Mouse (Mus musculus): Measurements from ENCODE around the gene Gm20721. TPM values are rescaled to one million over a fixed set of nuclear protein-coding genes. Genes with fewer than 3 reads are reported as not detected.
A peak's percentile ranks its signal among the peaks of the same experiment; 100 is the strongest.

The Gm20721 gene
- polyA plus RNA-seq, 1 experiment: 0.40 TPM

DNA sequence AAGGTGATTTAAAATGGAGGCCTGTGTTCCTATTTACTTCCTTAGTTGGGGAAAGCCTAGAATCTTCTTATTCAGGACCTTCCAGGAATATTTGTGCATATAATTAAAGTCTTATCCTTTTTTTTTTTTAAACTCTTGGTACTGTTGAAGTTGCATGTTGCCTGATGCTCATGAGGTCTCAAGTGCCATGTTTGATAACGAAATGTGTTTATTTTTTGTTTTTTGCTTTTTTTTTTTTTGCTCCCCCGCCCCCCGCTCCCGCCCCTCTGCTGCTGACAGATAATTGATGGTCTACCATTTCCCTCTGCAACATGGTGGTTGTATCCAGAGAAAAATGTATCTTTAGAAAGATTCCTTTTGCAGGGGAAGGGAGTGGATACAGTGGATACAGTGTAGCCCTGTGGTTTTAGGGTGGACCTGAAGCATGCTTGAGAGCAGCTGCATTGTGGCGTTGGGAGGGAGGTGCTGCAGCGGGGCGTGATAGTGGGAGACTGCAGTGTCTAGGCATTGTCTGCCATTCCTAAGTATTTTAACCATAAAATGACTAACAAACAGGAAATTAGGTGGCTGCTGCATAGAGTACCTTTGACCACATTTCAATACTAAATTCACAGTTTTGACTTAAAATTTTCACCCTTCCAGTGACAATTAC, 13.1 kb downstream of the Gm20721 start:
- no peak overlapping the region for H3K27ac ChIP-seq (ENCODE audit: insufficient read depth, low read length)
- peaks cover 3% of the 10 kb centered on the region for H3K27me3 ChIP-seq (ENCODE audit: control insufficient read depth, insufficient read depth, low read length, poor library complexity, severe bottlenecking)
- H3K4me3 ChIP-seq (ENCODE audit: low read depth, low read length): no peak overlapping the region
- H3K9me3 ChIP-seq (replicated peaks; ENCODE audit: control insufficient read depth, insufficient read depth, low read length, poor library complexity, severe bottlenecking): peaks cover 4% of the 10 kb centered on the region; the same call in 1 of the 2 replicates
- H3K4me1 ChIP-seq (ENCODE audit: control insufficient read depth, insufficient read depth, low read length): peaks cover 1% of the 10 kb centered on the region
- no peak overlapping the region for H3K9ac ChIP-seq (ENCODE audit: low read depth, poor library complexity, severe bottlenecking)
- 0 out of 2 replicates have a peak, but pooled peaks cover 3% of the 10 kb centered on the region for H3K36me3 ChIP-seq (ENCODE audit: control insufficient read depth, insufficient read depth, low read length, poor library complexity, severe bottlenecking)
- TF ChIP-seq EP300 (IDR thresholded peaks at IDR 0.05; ENCODE audit: insufficient read depth, low read depth, low read length) (no peak), CTCF (IDR thresholded peaks at IDR 0.05; ENCODE audit: low read depth, low read length) (no peak), POLR2A (IDR thresholded peaks at IDR 0.05; ENCODE audit: insufficient read depth, low read length) (no peak)

DNA sequence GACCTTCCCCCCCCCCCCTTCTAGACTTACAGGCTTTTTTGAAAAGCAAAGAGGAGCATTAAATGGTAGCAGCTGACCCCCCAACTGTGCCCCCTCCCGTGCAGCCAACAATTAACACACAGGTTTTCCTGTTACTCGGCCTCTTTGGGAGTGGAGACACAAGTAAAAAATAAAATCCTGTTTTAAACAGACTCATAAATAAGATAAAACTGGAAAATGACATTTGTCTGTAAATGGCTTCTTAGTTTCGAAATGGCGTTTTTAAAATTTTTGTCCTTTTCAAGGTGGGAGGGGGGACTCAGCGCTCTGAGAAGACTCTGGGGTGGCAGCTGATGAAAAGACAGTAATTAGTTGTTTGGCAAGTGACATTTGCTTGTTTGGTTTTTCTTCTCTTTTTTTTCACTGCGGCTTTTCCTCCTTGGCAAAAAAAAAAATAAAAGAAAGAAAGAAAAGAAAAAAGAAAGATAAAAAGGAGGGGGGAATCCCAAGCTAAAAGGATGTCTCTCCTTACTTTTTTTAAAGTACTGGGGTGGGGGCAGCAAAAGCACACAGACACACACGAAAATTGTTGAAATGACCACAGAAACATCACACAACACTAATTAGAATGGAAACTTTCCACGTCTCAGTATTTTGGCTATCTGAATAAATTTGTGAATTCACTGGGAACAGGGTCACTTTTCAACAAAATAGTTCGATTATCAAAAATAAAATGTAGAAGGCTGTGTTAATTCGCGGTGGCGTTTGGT, 15.1 kb downstream of the Gm20721 start:
- TF ChIP-seq POLR2A (IDR thresholded peaks at IDR 0.05; ENCODE audit: insufficient read depth, low read length) (no peak), CTCF (IDR thresholded peaks at IDR 0.05; ENCODE audit: low read depth, low read length) (no peak), EP300 (IDR thresholded peaks at IDR 0.05; ENCODE audit: insufficient read depth, low read depth, low read length) (no peak)
- Histone ChIP-seq H3K27me3 (ENCODE audit: control insufficient read depth, insufficient read depth, low read length, poor library complexity, severe bottlenecking) (peaks cover 12% of the 10 kb centered on the region), H3K4me1 (ENCODE audit: control insufficient read depth, insufficient read depth, low read length) (peaks cover 1% of the 10 kb centered on the region), H3K9ac (ENCODE audit: low read depth, poor library complexity, severe bottlenecking) (peak overlapping the region; percentile 99), H3K9me3 (replicated peaks; ENCODE audit: control insufficient read depth, insufficient read depth, low read length, poor library complexity, severe bottlenecking) (no peaks in the 10 kb centered on the region), H3K27ac (ENCODE audit: insufficient read depth, low read length) (no peak overlapping the region), H3K36me3 (ENCODE audit: control insufficient read depth, insufficient read depth, low read length, poor library complexity, severe bottlenecking) (no peaks in the 10 kb centered on the region), H3K4me3 (ENCODE audit: low read depth, low read length) (peak overlapping the region; percentile 100)

DNA sequence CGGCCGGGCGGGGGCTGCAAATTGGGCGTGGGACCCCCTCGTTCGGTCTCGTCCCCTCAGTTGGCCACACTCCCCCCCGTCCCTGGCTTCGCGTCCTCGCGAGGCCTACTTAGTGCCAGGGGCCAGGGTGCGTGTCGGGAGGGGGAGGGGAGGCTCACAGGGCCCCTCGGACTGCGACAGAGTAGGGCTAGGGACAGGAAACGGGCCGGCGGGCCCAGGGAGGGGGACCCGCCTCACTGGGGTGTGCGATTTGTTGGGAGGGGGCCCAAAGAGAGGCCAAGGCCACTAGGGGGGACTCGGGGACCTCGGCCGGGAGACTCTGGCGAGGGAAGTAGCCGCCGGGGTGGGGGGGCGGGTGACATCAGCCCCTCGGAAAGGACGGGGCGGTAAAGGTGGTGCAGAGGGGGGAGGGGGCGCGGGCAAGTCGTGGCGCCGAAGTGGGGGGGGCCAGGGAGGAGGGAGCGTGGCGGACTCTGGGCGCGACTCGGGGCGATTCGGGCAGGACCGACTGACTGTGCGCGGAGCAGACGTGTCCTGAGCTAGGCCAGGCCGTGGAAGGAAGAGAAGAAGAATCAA, 15.8 kb downstream of the Gm20721 start:
- Histone ChIP-seq H3K9me3 (replicated peaks; ENCODE audit: control insufficient read depth, insufficient read depth, low read length, poor library complexity, severe bottlenecking) (no peaks in the 10 kb centered on the region), H3K27ac (ENCODE audit: insufficient read depth, low read length) (no peak overlapping the region), H3K4me1 (ENCODE audit: control insufficient read depth, insufficient read depth, low read length) (peaks cover 1% of the 10 kb centered on the region), H3K9ac (ENCODE audit: low read depth, poor library complexity, severe bottlenecking) (peak overlapping the region; percentile 99), H3K36me3 (ENCODE audit: control insufficient read depth, insufficient read depth, low read length, poor library complexity, severe bottlenecking) (no peaks in the 10 kb centered on the region), H3K27me3 (ENCODE audit: control insufficient read depth, insufficient read depth, low read length, poor library complexity, severe bottlenecking) (peaks cover 13% of the 10 kb centered on the region), H3K4me3 (ENCODE audit: low read depth, low read length) (peak overlapping the region; percentile 100)
- TF ChIP-seq CTCF (IDR thresholded peaks at IDR 0.05; ENCODE audit: low read depth, low read length) (no peak), EP300 (IDR thresholded peaks at IDR 0.05; ENCODE audit: insufficient read depth, low read depth, low read length) (no peak), POLR2A (IDR thresholded peaks at IDR 0.05; ENCODE audit: insufficient read depth, low read length) (no peak)

DNA sequence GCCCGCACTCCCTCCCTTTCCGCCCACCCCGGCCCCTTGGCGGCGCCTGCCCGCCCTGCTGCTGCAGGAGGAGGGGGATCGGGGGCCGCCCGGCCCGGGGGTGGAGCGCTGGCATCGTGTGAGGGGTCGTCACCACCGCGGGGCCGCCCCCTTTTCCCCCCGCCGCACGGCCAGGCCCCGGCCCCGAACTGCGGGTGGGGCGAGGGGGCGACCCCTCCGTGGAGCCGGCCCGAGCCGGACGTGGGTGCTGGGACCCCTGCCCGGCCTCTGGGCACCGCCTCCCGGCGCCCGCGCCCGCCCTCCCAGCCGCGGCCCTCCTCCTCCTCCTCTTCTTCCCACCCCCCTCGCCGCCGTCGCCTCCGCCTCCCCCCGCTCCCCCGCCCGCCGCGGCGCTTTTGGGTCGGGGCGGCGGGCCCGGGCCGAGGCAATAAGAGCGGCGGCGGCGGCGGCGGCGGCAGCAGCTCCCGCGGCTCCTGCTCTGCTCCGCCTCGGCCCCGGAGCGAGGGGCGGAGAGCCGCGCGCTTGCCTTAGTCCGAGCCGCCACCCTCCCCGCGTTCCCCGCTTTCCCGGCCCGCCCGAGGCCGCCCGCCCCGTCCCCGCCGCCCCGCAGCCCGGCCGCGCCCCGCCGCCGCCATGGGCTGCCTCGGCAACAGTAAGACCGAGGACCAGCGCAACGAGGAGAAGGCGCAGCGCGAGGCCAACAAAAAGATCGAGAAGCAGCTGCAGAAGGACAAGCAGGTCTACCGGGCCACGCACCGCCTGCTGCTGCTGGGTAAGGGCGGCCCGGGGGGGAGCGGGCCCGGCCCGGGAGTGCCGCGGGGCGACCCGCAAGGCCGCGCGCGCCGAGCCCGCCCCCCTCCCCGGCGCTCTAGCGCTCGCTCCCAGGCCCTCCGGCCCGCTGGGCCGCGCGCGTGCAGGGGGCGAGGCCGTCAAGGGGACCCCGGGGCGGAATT, 16.6 kb downstream of the Gm20721 start:
- H3K27ac ChIP-seq (ENCODE audit: insufficient read depth, low read length): no peak overlapping the region
- H3K9ac ChIP-seq (ENCODE audit: low read depth, poor library complexity, severe bottlenecking): peak overlapping the region; percentile 99
- H3K27me3 ChIP-seq (ENCODE audit: control insufficient read depth, insufficient read depth, low read length, poor library complexity, severe bottlenecking): peaks cover 13% of the 10 kb centered on the region
- peak overlapping the region; percentile 100 for H3K4me3 ChIP-seq (ENCODE audit: low read depth, low read length)
- H3K36me3 ChIP-seq (ENCODE audit: control insufficient read depth, insufficient read depth, low read length, poor library complexity, severe bottlenecking): no peaks in the 10 kb centered on the region
- no peaks in the 10 kb centered on the region for H3K9me3 ChIP-seq (replicated peaks; ENCODE audit: control insufficient read depth, insufficient read depth, low read length, poor library complexity, severe bottlenecking)
- peaks cover 1% of the 10 kb centered on the region for H3K4me1 ChIP-seq (ENCODE audit: control insufficient read depth, insufficient read depth, low read length)
- TF ChIP-seq EP300 (IDR thresholded peaks at IDR 0.05; ENCODE audit: insufficient read depth, low read depth, low read length): no peak
- no peak for TF ChIP-seq CTCF (IDR thresholded peaks at IDR 0.05; ENCODE audit: low read depth, low read length)
- no peak for TF ChIP-seq POLR2A (IDR thresholded peaks at IDR 0.05; ENCODE audit: insufficient read depth, low read length)

DNA sequence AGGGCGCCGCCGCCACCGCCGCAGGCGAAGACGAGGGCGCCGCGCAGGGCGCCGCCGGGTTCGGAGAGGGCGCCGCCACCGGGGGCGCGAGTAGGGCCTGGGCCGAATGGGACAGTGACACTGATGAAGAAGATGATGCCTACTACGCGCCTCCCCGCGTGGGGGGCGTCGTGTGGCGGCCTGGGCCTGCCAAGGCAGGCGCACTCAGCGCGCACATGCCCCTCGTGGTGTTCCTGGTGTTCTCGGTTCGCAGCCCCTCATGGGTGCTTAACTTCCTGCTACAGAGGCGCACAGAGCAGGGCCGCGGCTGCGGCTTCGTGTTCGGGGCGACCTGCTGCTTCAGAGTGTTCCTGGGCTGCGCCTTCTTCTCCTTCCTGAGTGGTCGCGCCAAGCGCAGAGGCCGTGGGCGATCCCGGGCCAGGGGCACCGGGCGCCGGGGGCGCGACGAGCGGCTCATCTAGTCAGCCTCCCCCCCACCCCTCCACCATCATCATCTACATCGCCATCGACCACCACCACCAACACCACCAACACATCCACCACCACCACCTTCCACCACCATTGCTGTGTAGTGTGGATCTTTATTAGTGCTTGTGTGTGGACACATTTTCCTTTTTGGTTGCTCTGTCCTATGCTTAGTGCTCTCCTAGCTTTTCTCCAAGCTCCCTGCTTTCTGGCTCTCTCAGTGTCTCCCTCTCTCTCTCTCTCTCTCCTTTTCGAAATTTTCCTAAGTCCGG, 17.4 kb downstream of the Gm20721 start:
- no peaks in the 10 kb centered on the region; the same call in 1 of the 2 replicates for H3K9me3 ChIP-seq (replicated peaks; ENCODE audit: control insufficient read depth, insufficient read depth, low read length, poor library complexity, severe bottlenecking)
- H3K27me3 ChIP-seq (ENCODE audit: control insufficient read depth, insufficient read depth, low read length, poor library complexity, severe bottlenecking): peaks cover 13% of the 10 kb centered on the region
- no peak overlapping the region for H3K27ac ChIP-seq (ENCODE audit: insufficient read depth, low read length)
- H3K4me1 ChIP-seq (ENCODE audit: control insufficient read depth, insufficient read depth, low read length): peaks cover 1% of the 10 kb centered on the region
- TF ChIP-seq POLR2A (IDR thresholded peaks at IDR 0.05; ENCODE audit: insufficient read depth, low read length) (no peak), EP300 (IDR thresholded peaks at IDR 0.05; ENCODE audit: insufficient read depth, low read depth, low read length) (no peak), CTCF (IDR thresholded peaks at IDR 0.05; ENCODE audit: low read depth, low read length) (no peak)
- no peaks in the 10 kb centered on the region for H3K36me3 ChIP-seq (ENCODE audit: control insufficient read depth, insufficient read depth, low read length, poor library complexity, severe bottlenecking)
- H3K4me3 ChIP-seq (ENCODE audit: low read depth, low read length): peak overlapping the region; percentile 56
- H3K9ac ChIP-seq (ENCODE audit: low read depth, poor library complexity, severe bottlenecking): peak overlapping the region; percentile 99

All from ES-Bruce4 (cell line).